Mouse (Mus musculus): ENCODE results near the gene Ccdc17. TPM values are rescaled to one million over a fixed set of nuclear protein-coding genes. Genes with fewer than 3 reads are reported as not detected.

Gene Ccdc17
- total RNA-seq, 2 experiments from 2014 or later = 0.26 to 11.4 TPM

GRCm38 (mm10) chr4:116642071-116642470 lies 45.6 kb downstream of the Ccdc17 start:
- no peak for ATAC-seq (replicated peaks; ENCODE audit: poor library complexity, severe bottlenecking)

- peak; percentile 35; the same call in 1 of the 2 replicates for ATAC-seq (replicated peaks; ENCODE audit: poor library complexity, severe bottlenecking)
Measured at GRCm38 (mm10) chr4:116644326-116644725, 47.9 kb downstream of the Ccdc17 start.

GRCm38 (mm10) chr4:116645624-116646023 lies 49.2 kb downstream of the Ccdc17 start:
- ATAC-seq (replicated peaks; ENCODE audit: poor library complexity, severe bottlenecking) = no peak

- no peak for ATAC-seq (replicated peaks; ENCODE audit: poor library complexity, severe bottlenecking)
Measured at GRCm38 (mm10) chr4:116649411-116649810, 53.0 kb downstream of the Ccdc17 start.

Other genes with a start within 250 kb of the Ccdc17 start
- 8.3 and 20.5 TPM in 2 replicates for gene Mast2, start 132.5 kb upstream of the Ccdc17 start, total RNA-seq (2014; fragmentation: Nextera tagmentation)
- gene Mast2, start 132.5 kb upstream of the Ccdc17 start, total RNA-seq (2017) = 8.3 and 12.2 TPM in 2 replicates
- gene Ipp, start 89.1 kb upstream of the Ccdc17 start, total RNA-seq (2014; fragmentation: Nextera tagmentation) = 14.1 and 14.6 TPM in 2 replicates
- 10.6 and 14.2 TPM in 2 replicates for gene Ipp, start 89.1 kb upstream of the Ccdc17 start, total RNA-seq (2017)
- 20.2 and 45.2 TPM in 2 replicates for gene Tmem69, start 40.7 kb upstream of the Ccdc17 start, total RNA-seq (2014; fragmentation: Nextera tagmentation)
- 13.7 and 22.3 TPM in 2 replicates for gene Tmem69, start 40.7 kb upstream of the Ccdc17 start, total RNA-seq (2017)
- 54.0 and 64.3 TPM in 2 replicates for gene Gpbp1l1, start 39.0 kb upstream of the Ccdc17 start, total RNA-seq (2014; fragmentation: Nextera tagmentation)
- 125 and 148 TPM in 2 replicates for gene Gpbp1l1, start 39.0 kb upstream of the Ccdc17 start, total RNA-seq (2017)
- 190 and 192 TPM in 2 replicates for gene Nasp, start 31.3 kb downstream of the Ccdc17 start, total RNA-seq (2014; fragmentation: Nextera tagmentation)
- gene Nasp, start 31.3 kb downstream of the Ccdc17 start, total RNA-seq (2017) = 397 and 446 TPM in 2 replicates
- 398 and 454 TPM in 2 replicates for gene Akr1a1, start 55.0 kb downstream of the Ccdc17 start, total RNA-seq (2014; fragmentation: Nextera tagmentation)
- gene Akr1a1, start 55.0 kb downstream of the Ccdc17 start, total RNA-seq (2017) = 580 and 694 TPM in 2 replicates
- 255 and 303 TPM in 2 replicates for gene Prdx1, start 88.9 kb downstream of the Ccdc17 start, total RNA-seq (2014; fragmentation: Nextera tagmentation)
- gene Prdx1, start 88.9 kb downstream of the Ccdc17 start, total RNA-seq (2017) = 264 and 283 TPM in 2 replicates
- gene Mmachc, start 111.8 kb downstream of the Ccdc17 start, total RNA-seq (2014; fragmentation: Nextera tagmentation) = 31.0 and 32.4 TPM in 2 replicates
- gene Mmachc, start 111.8 kb downstream of the Ccdc17 start, total RNA-seq (2017) = 19.2 and 27.0 TPM in 2 replicates
- 47.8 and 66.8 TPM in 2 replicates for gene Ccdc163, start 111.9 kb downstream of the Ccdc17 start, total RNA-seq (2014; fragmentation: Nextera tagmentation)
- 13.6 and 18.8 TPM in 2 replicates for gene Ccdc163, start 111.9 kb downstream of the Ccdc17 start, total RNA-seq (2017)
- gene Tesk2, start 124.3 kb downstream of the Ccdc17 start, total RNA-seq (2014; fragmentation: Nextera tagmentation) = 7.3 and 9.3 TPM in 2 replicates
- gene Tesk2, start 124.3 kb downstream of the Ccdc17 start, total RNA-seq (2017) = 7.3 and 11.1 TPM in 2 replicates
- gene Toe1, start 211.0 kb downstream of the Ccdc17 start, total RNA-seq (2014; fragmentation: Nextera tagmentation) = 23.3 and 24.4 TPM in 2 replicates
- gene Toe1, start 211.0 kb downstream of the Ccdc17 start, total RNA-seq (2017) = 39.7 and 58.6 TPM in 2 replicates
- gene Mutyh, start 211.1 kb downstream of the Ccdc17 start, total RNA-seq (2014; fragmentation: Nextera tagmentation) = 13.0 and 17.2 TPM in 2 replicates
- 4.5 and 5.8 TPM in 2 replicates for gene Mutyh, start 211.1 kb downstream of the Ccdc17 start, total RNA-seq (2017)
- not detected in 2 replicates for gene Hpdl, start 225.1 kb downstream of the Ccdc17 start, total RNA-seq (2014; fragmentation: Nextera tagmentation)
- gene Hpdl, start 225.1 kb downstream of the Ccdc17 start, total RNA-seq (2017) = 0.62 and 0.78 TPM in 2 replicates

Measured in granulocyte monocyte progenitor cell, adult 5-6 weeks (primary cell).